Mouse (Mus musculus): Measurements from ENCODE around the gene Gm45844.
"Not testable (repeated sequence)": the region's sequence is repeated elsewhere in the genome, so short reads cannot be mapped to it uniquely, and the experiment has no call there.

DNA sequence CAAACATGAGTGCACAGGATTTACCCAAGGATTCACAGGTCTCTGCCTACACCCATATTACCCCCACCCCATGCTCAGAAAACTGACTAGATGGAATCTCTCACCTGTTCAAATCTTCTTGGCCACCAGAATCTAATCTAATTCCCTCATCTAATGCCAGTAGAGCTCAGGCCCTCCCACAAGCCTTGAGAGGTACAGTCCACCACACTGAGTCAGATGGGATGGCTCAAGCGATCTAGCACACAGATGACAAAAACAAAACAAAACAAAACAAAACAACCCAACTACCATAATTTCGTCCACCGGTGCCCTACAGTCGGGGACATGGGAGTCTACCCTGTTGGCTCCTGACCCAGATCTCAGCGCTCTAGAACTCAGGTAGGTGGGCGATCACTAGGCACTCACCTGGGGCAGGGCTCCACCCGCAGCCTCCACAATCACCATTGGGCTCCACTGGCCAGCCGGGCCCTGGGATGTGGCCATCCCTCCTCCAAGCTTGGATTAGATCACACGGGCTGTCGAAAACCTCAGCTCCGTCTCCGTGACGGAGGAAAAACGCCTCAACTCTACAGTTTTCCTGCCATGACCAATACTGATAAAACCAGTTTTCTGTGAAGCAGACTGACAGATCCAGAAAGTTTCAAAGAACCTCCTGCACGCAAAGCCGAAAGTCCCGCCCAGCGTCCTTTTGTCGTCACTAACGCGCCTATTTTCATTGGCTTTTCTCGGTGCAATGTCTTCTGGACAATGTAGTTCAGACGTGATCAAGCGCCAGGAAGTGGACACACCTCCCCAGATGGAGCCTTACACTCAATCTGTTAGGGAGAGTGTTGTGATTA, 68.6 kb downstream of the Gm45844 start, which contains the start of gene Zfp772:
- TF ChIP-seq CTCF (IDR thresholded peaks at IDR 0.05; ENCODE audit: borderline replicate concordance, extremely low read depth, insufficient read depth, insufficient read length); POLR2A (IDR thresholded peaks at IDR 0.05; ENCODE audit: borderline replicate concordance, extremely low read depth, insufficient read depth, insufficient read length, poor library complexity, severe bottlenecking): not testable (repeated sequence)

Measured in brain, embryonic 14.5 days (tissue).